Mouse (Mus musculus) MN1 (cell line): ENCODE results near the gene Cpt2.

ENCODE experiments used
- DNase-seq: peaks from one replicate; pipeline ENCODE4 v3.0.0-alpha.2; 2016; ENCODE audit warnings: low spot score

Gene Cpt2

DNA sequence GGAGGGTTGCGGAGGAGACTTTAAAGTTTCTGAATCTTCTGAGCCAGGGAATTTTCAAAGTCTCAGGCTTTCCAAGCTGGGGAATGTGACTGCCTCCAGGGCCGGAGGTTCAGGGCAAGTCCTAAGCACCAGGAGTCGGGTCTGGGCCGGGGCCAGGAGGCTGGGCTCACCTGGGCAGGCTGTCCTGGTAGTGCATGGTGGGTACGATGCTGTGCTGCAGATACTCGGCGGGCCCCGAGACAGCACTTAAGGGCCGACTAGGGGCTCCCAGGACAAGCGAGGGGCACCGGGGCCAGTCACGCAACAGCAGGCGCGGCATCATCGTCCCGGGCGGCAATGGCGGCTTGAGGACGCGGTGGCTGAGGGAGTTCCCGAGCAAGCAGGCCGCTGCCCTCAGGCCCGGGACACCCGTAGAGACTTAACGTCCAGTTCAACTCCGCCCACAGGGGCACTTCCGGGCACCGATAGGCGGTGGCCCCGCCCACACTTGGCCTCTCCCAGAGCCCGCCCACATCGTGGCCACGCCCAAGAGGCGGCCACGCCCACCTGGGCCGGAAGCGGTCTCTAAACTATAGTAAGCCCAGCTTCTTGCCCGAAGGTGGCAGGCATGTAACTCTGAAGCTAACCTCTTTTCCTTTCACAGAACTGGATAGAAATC, at the start of gene Cpt2:
TSS of gene Cpt2 (minus strand) at position 466 of the 658 bp plus-strand sequence.
- DNase-seq: peak; percentile 92

DNA sequence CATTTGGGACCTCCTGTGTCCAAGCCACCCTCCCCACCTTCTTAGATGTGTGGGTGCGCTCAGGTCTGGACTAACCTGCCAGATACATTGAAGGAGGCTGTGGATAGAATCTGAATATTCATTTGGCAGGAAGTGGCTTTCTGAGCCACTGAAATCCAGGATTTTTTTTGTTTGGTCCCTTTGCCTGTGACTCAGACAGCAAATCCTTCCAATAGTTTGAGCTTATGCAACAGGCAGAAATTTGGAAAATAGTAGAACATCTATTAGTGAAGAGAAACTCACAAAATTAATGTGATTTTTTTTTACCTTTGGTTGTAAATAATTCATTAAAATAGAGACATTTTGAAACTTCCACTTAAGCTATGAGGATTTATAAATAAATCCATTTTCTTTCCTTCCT, 47.8 kb upstream of the Cpt2 start:
- DNase-seq: peak; percentile 23

DNA sequence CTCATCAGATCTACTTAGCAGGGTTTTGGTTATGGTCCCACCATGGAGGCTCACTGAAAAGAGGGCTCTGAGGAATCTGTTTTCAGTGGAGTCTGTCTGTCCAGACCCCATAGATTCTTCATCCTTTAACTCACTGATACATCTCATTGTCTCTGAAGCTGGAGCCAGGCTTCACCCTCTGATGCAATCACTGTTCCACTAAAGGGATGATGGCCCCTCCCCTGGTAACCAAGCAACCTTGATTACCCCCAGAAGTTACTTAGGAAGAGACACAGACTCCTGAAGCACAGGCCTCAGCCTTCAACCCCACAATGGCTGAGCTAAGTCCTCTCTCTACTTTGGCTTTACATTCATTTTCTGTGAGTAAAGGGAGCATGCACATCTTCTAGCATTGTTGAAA, 46.4 kb upstream of the Cpt2 start:
- peak; percentile 37 for DNase-seq

DNA sequence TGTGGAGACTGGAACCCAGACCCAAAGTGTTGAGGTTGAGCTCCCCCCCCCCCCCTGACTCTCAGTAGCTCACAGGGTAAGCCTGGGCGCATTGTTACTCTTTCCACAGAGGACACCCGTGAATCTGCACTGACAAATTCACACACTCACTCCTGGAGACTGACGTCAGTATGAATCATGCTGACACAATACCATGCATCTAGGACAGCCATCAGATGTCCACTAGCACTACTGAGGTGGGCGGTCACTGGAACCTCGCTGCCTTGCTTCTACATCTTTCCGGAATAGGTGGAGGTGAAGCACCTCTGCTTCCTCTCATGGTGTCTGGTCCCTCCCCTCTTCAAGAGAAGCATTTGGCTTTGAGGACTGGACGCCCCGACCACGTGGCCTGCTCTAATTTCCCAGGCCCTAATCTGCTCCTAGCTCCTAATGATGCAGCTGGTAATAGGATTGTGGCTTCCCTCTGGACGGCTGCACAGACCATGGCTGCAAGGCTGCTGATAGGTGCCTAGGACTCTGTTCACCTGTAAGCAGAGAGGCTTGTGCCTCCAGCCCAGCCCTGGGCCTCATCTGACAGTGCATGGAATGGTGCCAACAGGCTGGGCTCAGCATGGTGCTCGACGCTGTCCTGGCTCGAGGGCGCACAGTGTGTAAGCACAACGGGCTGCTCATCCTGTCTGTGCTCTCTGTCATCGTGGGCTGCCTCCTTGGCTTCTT, 44.7 kb upstream of the Cpt2 start, which contains the start of gene Slc1a7:
TSS of gene Slc1a7 (plus strand) at position 367 of the 717 bp plus-strand sequence.
- DNase-seq: peak; percentile 31

DNA sequence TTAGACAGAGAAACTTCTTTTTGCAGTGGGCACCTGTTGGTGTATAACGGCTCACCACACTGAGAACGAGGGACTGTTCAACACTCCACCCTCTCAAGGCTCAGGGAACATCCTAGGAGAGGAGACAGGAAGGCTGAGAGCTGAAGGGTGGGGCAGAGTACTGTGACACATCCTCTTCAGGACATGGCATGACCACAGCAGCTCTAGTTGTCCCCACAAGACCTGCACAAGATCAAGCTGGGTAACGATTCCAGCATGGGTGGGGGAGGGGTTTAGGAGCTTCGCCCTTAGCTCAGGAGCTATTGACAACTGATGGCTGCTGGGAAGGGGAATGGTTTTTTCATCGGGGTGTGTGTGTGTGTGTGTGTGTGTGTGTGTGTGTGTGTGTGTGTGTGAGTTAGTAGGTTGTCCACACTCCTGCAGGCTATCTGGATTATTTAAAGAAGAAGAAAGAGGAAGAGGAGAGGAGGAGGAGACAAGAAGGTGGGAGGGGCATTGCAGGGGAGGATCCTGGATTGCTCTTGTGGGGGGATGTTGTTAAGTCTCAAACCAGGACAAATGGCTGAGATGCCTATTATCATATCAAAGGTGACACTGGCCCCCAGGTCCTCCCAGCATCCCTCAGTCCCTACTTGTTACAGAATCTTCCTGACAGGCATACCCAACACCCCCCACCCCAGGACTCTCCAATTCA, 43.2 kb upstream of the Cpt2 start:
- DNase-seq: no peak

DNA sequence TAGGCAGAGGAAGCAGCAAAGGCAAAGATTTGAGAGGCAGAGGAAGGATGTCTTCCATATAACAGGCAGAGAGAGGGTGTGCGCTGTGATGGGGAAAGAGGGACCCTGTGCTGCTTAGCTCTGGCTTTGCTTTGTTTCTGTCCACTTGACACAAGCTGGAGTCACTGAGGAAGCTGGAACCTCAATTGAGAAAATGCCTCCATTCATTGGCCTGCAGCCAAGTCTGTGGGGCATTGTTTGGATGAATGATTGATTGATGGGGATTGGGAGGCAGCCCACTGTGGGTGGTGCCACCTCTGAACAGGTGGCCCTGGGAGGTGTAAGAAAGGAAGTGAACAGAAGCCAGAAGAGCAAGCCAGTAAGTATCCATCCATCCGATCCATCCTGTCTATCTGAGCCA, 39.4 kb upstream of the Cpt2 start:
- no peak for DNase-seq

DNA sequence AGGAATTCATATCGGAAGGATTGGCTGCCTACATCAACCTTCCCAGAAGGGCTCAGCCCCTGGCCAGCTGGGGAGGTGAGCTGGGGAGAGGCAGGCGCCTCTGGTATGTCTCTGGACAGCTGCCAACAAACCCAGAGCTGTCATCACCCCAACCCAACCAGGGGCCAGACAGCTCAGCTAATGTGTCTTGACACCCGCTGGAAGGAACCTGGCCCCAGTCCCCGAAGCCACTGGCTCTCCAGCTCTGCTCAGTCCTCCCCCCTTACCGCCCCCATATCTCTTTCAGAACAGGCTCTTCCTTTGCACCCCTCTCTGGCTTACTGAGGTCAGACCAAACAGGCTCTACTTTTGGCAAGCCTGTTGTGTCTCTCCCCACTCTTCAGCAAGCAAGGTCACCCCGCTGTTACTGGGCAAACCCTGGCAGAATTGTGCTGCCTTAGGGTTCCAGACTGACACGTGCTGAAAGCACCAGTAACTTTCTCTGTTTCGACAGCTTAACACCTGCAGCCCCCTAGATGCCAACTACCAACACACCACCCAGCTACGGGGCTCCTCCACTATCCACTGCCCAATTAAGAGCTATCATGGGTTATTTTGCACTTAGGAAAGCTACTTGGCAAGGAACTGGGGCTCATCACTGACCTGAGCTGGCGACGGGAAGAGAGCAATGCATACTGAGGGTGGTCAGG, 38.8 kb upstream of the Cpt2 start:
- peak; percentile 48 for DNase-seq

DNA sequence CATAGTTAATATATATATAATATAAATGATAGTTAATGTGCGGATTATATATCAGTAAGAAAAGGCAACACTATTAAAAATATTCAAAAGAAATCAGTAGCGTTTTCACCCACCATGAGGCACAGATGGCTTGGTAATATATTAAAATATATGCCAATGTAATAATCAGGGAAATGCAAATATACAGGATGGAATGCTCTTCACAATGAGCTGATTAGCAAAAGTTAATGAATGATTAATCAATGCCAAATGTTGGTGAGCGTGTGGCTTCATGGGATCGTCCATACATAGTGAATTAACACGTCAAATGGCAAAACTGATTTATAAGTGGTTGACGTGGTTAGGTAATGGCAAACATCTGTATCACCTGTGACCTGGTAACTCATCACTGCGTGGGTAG, 35.1 kb upstream of the Cpt2 start:
- no peak for DNase-seq

DNA sequence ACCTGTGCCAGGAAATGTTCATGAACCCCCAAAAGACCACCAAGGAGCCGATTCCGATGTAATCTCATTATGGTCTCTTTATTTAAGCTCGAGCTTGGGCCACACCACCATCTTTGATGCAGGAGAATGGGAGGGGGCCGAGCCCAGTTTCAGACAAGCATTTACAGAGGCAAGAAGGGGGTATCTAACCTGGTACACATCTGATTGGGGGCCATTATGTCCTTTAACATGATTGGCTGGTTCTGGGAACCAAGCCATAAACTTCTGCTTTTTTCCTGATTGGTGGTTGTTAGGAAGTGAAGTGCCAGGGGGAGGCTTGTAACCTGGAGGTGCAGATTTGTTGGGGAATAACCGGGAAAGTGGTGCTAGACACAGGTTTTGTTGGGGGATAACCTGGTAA, 32.3 kb upstream of the Cpt2 start:
- no peak for DNase-seq

DNA sequence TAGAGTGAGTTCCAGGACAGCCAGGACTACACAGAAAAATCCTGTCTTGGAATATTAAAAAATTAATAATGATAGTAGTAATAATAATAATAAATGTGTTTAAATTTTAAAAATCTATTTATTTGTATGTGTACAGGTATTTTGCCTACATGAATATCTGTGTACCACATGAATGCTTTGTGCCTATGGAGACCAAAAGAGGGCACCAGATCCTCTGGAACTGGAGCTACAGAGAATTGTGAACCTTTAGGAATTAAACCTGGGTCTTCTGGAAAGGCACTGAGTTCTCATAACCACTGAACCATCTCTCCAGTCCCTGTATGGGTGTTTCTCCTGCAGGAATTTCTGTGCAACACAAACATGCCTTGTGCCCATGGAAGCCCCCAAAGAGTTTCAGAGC, 29.4 kb upstream of the Cpt2 start:
- no peak for DNase-seq

DNA sequence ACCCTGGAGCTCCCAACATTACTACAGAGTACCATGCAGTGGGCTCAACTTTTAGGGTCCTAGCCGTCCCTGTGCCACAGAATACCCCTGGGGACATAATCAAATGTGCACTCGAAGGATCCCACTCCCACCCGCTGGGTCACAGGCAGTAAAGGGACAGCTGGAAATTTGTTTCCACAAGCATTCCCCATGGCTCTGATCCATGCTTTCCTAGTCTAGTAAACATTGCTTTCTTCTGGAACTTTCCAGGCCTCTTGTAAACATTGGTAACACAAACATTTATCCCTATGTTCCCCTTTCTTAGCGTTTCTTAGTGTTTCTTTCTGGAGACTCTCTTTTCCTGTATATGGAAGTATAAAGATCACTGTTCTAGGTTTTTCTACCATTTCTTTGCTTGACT, 26.5 kb upstream of the Cpt2 start:
- no peak for DNase-seq

DNA sequence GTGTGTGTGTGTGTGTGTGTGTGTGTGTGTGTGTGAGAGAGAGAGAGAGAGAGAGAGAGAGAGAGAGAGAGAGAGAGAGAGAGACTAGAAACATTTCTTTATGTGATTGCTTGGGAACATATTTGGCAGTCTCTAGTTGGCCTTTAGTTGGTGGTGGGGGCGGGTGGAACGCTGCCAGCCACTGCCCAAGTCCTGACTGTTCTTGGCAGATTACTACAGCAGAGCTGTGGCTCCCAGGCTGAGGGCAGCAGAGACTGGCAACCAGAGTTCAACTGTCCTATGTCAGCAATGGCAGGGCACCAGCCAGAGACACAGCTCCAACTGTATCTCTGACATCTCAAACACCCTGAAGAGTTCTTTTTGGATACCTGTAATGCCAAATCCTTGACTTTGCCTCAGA, 20.7 kb upstream of the Cpt2 start:
- DNase-seq: no peak

DNA sequence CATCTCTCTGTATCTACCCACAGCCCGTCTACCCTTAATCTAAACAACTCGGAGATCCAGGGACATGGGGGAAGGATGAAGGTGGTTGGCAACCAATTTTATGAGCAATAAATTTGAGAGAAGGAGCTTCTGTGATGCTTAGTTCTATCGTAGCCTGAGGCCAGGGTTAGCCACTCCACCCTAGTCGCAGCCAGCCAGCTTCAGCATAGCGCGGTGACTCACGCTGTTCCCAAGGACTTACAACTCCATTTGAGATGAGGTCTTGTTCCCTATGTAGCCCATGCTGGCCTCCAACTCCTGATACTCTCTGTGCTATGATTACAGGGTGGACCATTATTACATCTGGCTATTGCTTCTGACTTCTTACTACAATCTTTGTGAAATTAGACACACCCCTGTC, 19.3 kb upstream of the Cpt2 start:
- no peak for DNase-seq

DNA sequence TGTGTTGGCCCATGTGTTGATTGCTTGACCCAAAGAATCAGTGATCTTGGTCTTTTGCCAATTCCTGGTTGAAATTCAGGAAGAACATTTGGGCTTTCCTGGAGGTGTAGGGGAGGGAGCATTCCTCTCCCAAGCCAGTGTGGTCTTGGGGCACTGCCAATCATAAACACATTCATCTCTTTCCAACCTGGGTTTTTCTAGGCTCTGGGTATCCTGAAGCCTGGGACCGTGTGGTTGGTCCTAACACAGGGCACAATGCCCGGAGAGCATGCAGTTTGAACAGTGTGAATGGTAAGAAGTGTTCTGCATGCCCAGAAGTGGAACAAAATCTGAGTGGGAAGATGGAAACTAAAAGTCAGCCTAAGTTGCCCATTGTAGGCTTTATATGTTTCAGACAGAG, 14.7 kb upstream of the Cpt2 start:
- DNase-seq: no peak

DNA sequence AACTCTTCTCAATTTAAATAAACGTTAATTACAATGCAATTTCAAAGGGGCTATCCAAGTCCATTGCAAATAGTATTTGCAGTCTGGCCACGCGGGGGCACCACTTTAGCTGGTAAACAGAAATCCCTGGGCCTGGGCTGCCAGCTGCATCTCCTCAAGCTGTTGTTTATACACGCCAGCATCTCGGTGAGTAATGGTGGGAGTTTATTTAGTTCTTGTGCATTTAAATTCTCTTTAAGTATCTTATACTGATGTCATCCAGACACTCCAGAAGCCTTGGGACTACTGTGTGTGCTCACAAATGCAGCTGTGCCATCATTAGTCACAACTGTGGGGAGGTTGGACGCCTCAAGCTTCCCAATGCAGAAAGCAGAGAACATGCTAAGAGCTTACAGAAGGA, 13.9 kb upstream of the Cpt2 start:
- DNase-seq: peak; percentile 55

DNA sequence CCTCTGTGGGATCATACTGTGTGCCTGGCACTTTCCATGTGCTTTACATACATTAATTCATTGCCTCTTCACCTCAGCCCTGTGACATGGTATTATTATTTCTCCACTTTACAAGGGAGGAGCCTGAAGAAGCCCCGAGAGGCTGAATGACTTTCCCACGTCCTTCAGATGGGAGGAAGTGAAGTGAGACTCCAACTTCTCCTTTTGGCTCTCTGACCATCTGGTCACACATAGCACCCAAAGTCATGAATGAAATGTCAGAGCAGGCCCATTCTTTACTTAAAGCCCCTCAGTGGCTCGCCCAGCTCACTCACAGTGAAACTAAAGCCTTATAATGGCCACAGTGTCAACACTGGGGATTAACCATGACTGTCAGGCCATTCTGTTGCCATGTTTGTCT, 11.8 kb upstream of the Cpt2 start:
- DNase-seq: no peak

DNA sequence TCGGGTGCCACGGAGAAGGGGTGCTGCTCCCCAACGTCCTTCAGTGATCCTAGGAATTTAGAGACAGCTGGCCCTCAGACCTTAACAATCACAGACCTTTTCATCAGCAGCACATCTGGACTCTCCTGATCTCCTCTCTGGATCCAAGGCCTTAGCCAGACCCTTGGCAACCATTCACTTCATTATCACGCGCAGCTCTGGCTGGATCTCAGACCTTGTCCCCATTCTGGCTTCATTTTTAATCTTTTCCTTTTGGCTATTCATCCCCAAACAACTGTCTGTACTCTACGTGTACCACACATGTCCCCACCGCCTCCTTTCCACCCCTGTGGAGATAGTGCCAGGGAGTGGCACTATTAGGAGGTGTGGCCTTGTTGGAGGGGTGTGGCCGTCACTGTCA, 9.8 kb upstream of the Cpt2 start:
- DNase-seq: no peak

DNA sequence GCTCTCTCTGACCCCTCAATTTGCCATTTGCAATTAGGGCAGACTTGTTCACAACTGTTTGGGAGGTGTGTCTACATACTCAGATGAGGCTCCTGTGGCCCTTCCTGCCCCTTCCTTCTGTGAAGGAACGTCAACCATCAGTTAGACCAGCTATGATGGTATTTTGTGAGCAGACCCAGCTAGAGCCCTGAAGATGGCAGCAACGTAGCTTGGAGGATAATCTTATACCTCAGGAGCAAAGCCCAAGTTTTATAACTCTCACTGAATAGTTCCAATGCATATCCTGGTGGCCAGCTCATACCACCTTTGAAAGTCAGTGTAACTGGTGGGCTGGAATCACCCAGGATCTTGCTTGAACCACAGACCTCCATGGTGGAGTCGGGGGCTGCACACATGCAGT, 8.0 kb upstream of the Cpt2 start:
- DNase-seq: no peak

DNA sequence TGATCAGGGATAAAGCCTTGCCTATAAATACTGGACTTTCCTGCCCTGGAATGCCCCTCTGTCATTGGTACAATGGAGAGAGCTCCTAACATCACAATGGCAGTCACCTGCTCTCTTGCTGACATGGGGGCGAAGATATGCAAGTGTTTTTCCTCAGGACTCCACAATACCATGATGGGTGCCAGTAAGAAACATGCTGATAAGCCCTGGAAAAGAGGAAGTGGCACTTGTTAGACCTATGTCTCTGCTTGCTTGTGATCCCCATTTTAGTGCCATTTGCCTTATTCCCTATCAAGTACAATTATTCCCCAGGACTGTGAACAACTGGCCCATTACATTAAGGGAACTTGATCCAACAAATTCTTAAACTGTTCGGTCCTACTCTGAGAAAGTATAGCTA, 5.3 kb upstream of the Cpt2 start:
- no peak for DNase-seq

DNA sequence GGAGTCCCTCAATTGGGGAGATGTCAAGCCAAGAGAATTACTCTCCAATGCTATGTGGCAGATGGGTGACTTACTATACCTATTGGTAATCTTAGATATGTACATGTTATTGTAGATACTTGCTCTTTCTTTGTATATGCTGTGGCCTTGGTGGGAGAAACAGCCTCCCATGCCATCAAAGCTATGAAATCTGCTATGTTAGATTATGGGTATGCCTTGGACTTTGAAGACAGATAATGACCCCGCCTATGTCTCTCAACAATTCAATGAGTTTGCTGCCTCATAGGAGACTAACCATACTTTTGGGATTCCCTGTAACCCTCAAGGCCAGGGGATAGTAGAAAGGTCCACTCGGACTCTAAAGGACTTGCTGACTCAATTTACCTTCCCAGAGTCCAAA, 4.9 kb upstream of the Cpt2 start:
- no peak for DNase-seq

DNA sequence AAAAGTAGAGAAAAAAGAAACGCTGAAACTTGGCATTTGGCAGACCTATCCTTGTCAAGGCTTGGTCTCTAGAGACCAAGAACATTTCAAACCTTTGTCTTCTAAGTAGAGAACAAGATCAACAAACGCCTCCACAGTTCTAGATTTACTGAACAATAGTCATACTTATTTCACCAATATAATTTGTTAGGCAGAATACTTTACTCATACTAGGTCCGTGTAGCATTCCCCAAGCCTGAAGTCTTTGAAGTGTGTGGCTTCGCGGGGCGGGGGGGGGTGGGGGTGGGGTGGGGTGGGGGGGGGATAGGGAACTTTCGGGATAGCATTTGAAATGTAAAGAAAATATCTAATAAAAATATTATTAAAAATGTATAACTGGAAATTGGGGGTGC, 389 bp upstream of the Cpt2 start:
- DNase-seq: no peak

DNA sequence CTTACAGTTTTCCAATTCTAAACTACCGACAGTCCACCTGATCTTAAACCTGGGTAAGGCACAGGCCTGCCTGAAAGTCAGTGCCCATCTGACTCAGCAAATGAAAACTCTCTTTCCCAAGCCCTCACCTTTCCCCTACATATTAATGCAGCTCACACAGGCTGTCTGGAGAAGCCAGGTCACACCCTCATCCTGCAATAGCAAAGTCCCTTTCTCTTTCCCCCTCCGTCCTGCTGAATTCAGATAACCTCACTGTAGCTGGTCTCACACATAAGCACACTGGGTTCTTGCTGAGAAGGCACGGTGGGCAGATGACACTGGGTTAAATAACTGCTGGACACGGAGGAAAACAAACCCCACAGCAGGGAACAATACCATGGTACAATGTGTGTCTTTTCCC, 1.5 kb downstream of the Cpt2 start:
- DNase-seq: no peak

DNA sequence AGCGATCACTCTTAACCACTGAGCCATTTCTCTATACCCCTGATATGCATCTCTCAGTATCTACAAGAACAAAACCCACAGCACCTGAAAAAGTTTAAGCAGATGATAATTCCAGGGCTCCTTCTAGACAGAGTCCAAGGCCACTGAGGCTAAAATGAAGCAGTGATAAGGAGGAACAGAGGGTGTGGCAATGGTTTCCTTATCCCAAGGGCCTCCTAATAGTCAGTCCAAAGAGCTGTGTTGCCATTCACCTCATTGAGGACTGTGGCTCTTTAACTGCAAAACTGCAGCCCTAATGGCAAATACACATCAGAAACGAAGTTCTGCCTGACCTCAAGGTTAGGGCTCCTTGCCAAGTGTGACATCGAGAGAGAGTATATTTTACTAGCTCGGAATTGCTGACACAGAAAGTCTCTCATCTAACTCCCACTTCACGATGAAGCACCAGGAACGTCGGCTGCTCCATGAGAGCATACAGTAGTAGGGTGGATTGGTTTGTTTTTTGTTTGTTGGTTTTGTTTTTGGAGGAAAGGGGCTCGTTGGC, 2.2 kb downstream of the Cpt2 start:
- DNase-seq: peak; percentile 6
